Mouse (Mus musculus) liver, postnatal 0 days (tissue): ENCODE results near the gene Popdc3.

Source experiments
- CTCF ChIP-seq: sonication (generic); IDR thresholded peaks from 2 replicates; pipeline ENCODE4 v1.5.1; 2016; ENCODE audit warnings: antibody characterized with exemption, low read depth
- EP300 ChIP-seq: IDR thresholded peaks from 2 replicates; pipeline ENCODE4 v1.6.1; 2016; ENCODE audit warnings: antibody characterized with exemption, low read depth, mild to moderate bottlenecking

GRCm38 (mm10) chr10:45318922-45319321 lies 141.0 kb downstream of the Popdc3 start:
- no peak for TF ChIP-seq EP300
- no peak for TF ChIP-seq CTCF
